Mouse (Mus musculus): ENCODE results near the gene Suco.

DNA sequence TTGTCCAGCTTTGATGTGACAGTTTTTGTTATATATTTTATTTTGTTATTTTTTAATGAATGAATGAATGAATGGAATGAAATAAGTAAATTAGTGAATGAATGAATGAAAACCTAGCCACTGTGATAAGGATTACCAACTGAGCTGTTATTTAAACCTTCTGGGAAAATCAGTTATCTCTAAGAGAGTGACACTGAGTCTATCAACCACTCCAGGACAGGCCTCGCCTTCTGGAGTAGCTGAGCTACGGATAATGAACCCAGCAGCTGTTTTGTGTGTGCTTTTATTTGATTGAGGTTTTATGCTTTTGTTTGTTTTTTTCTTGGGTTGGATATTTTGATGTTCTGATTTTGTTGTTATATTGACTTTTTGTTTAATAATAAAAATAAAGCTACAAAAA is 105.2 kb downstream of the Suco start:
- no peak for TF ChIP-seq CTCF (IDR thresholded peaks at IDR 0.05; ENCODE audit: low read depth)
- peak; percentile 68 for TF ChIP-seq EP300 (IDR thresholded peaks at IDR 0.05; ENCODE audit: low read depth)
